Mouse (Mus musculus) heart, embryonic 10.5 days (tissue): ENCODE measurements at regions not wholly inside any gene's neighbourhood (a gene's known extent, or its start where the extent isn't known, plus 50 kb on each side); places are given as distances from the start of the nearest gene placed in this dataset.
"Not testable (repeated sequence)": the region's sequence is repeated elsewhere in the genome, so short reads cannot be mapped to it uniquely, and the experiment has no call there.

Experiments used
- DNase-seq: peaks from one replicate; pipeline ENCODE4 v3.0.0-alpha.2; 2017; ENCODE audit warnings: low spot score
- H3K27ac ChIP-seq: fragments of 300-500 bp; sonication (generic); 2 replicates; pipeline ENCODE4 v1.5.1; 2016; ENCODE audit warnings: mild to moderate bottlenecking
- H3K27me3 ChIP-seq: fragments of 300-500 bp; sonication (generic); 2 replicates; pipeline ENCODE4 v1.6.1; 2016; ENCODE audit warnings: mild to moderate bottlenecking; ENCODE audit not compliant: poor library complexity, insufficient read depth, severe bottlenecking
- H3K36me3 ChIP-seq: fragments of 300-500 bp; sonication (generic); 2 replicates; pipeline ENCODE4 v1.6.1; 2016; ENCODE audit warnings: mild to moderate bottlenecking, moderate library complexity
- H3K4me1 ChIP-seq: fragments of 300-500 bp; sonication (generic); 2 replicates; pipeline ENCODE4 v1.6.1; 2016; ENCODE audit warnings: mild to moderate bottlenecking
- H3K4me3 ChIP-seq: fragments of 300-500 bp; sonication (generic); 2 replicates; pipeline ENCODE4 v1.5.1; 2016; ENCODE audit warnings: mild to moderate bottlenecking, moderate library complexity
- H3K9me3 ChIP-seq: fragments of 300-500 bp; sonication (generic); 2 replicates; pipeline ENCODE4 v1.6.1; 2016; ENCODE audit warnings: mild to moderate bottlenecking, moderate library complexity
- WGBS: fragments of 180-500 bp; shearing (Covaris S2); methylation state at CpG from one replicate; pipeline ENCODE4 v1.1.7; 2016; 5-methylcytosine and 5-hydroxymethylcytosine counted together

- no peak for DNase-seq
- Histone ChIP-seq H3K4me1 (no peaks in the 10 kb centered on the region), H3K9me3 (no peaks in the 10 kb centered on the region), H3K4me3 (no peak overlapping the region), H3K36me3 (no peaks in the 10 kb centered on the region), H3K27ac (no peak overlapping the region), H3K27me3 (no peaks in the 10 kb centered on the region; the same call in 1 of the 2 replicates)
- 55% methylated on average over 14 of the region's 14 CpGs for WGBS
Observed at GRCm38 (mm10) chr15:93084967-93085617, 189.9 kb downstream of the Gxylt1 start.

DNA sequence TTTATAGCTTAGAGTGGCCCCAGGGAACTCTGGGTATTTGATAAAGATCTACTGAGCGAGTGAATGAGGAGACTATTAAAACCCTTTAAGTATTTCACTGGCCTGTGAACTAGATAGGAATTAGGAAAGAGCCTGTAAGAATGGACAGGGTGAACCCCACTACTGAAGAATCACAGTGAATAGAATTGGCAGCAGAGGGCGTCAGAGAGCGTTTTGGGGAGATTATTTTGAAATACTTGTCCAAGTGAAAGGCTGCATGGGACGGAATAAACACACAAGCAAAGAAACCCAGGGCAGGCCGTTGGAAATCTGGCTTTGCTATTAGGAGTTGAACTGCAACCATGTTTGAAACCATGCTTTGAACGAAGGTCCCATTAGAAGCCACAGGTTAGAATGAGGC, 200.9 kb downstream of the Gxylt1 start:
- Histone ChIP-seq H3K36me3 (no peaks in the 10 kb centered on the region), H3K4me3 (no peak overlapping the region), H3K9me3 (no peaks in the 10 kb centered on the region), H3K27me3 (no peaks in the 10 kb centered on the region), H3K4me1 (no peaks in the 10 kb centered on the region), H3K27ac (no peak overlapping the region)
- no peak for DNase-seq
- 58% methylated on average over 6 of the region's 6 CpGs for WGBS

GRCm38 (mm10) chr15:93062213-93063131, 212.5 kb downstream of the Gxylt1 start:
- Histone ChIP-seq H3K27me3 (no peaks in the 10 kb centered on the region), H3K4me3 (no peak overlapping the region), H3K4me1 (no peaks in the 10 kb centered on the region), H3K27ac (no peak overlapping the region), H3K36me3 (no peaks in the 10 kb centered on the region), H3K9me3 (no peaks in the 10 kb centered on the region)
- WGBS = 80% methylated on average over 10 of the region's 10 CpGs
- no peak for DNase-seq

DNA sequence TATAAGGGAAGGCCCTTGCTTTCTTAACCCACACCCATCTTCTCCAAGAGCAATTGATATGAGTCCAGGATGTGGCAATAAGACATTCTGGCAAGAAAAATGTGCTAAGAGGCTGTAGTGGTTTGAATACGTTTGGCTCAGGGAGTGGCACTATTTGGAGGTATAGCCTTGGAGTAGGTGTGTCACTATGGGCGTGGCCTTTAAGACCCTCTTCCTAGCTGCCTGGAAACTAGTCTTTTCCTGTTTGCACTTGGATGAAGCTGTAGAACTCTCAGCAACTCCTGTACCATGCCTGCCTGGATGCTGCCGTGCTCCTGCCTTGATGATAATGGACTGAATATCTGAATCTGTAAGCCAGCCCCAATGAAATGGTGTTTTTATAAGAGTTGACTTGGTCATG, 221.5 kb downstream of the Gxylt1 start:
- no peak for DNase-seq
- 79% methylated on average over 3 of the region's 3 CpGs for WGBS
- no peak overlapping the region for H3K27ac ChIP-seq
- no peaks in the 10 kb centered on the region for H3K27me3 ChIP-seq
- no peak overlapping the region for H3K4me3 ChIP-seq
- no peaks in the 10 kb centered on the region for H3K9me3 ChIP-seq
- no peaks in the 10 kb centered on the region for H3K4me1 ChIP-seq
- no peaks in the 10 kb centered on the region for H3K36me3 ChIP-seq

GRCm38 (mm10) chr15:93027185-93027584, 247.8 kb downstream of the Gxylt1 start:
- Histone ChIP-seq H3K27ac (no peak overlapping the region; the same call in 1 of the 2 replicates), H3K27me3 (no peaks in the 10 kb centered on the region), H3K4me3 (no peak overlapping the region), H3K36me3 (no peaks in the 10 kb centered on the region), H3K4me1 (peaks cover 26% of the 10 kb centered on the region), H3K9me3 (no peaks in the 10 kb centered on the region)
- no peak for DNase-seq
- WGBS = 49% methylated on average over 6 of the region's 6 CpGs

GRCm38 (mm10) chr15:93026456-93027078, 248.4 kb downstream of the Gxylt1 start:
- Histone ChIP-seq H3K4me1 (peaks cover 26% of the 10 kb centered on the region), H3K9me3 (no peaks in the 10 kb centered on the region), H3K27ac (peak overlapping the region; percentile 59), H3K27me3 (no peaks in the 10 kb centered on the region), H3K36me3 (no peaks in the 10 kb centered on the region), H3K4me3 (no peak overlapping the region)
- no peak for DNase-seq
- 41% methylated on average over 11 of the region's 11 CpGs for WGBS

GRCm38 (mm10) chr15:93025791-93026190, 249.2 kb downstream of the Gxylt1 start:
- Histone ChIP-seq H3K27me3 (no peaks in the 10 kb centered on the region), H3K4me1 (peaks cover 26% of the 10 kb centered on the region), H3K27ac (no peak overlapping the region), H3K9me3 (no peaks in the 10 kb centered on the region), H3K4me3 (no peak overlapping the region), H3K36me3 (no peaks in the 10 kb centered on the region)
- no peak for DNase-seq
- WGBS = 43% methylated on average over 9 of the region's 9 CpGs

GRCm38 (mm10) chr15:93024171-93024570, 250.8 kb downstream of the Gxylt1 start:
- Histone ChIP-seq H3K4me1 (peaks cover 26% of the 10 kb centered on the region), H3K36me3 (no peaks in the 10 kb centered on the region), H3K4me3 (no peak overlapping the region), H3K27me3 (no peaks in the 10 kb centered on the region), H3K27ac (no peak overlapping the region), H3K9me3 (no peaks in the 10 kb centered on the region)
- 31% methylated on average over 6 of the region's 6 CpGs for WGBS
- DNase-seq = no peak

DNA sequence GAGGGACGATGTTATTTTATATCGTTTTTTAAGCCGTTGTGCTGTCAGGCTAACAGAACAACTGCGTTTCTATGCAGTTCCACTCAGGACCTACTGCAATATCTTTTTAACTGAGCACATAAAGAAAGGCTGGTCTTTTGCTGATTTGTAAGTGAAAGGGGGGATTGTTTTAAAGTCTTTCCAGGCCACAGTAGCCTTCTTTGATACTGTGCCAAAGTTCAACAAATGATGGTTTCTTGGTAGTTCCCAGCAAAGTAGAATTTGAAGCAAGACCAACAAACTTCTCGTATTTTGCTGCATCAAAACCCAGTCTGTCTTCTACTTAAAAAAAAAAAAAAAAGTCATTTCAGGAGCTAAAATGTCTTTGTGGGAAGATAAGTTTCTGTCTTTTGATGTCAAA, 263.8 kb downstream of the Gxylt1 start:
- H3K4me1 ChIP-seq = peaks cover 12% of the 10 kb centered on the region
- 81% methylated on average over 5 of the region's 5 CpGs for WGBS
- H3K36me3 ChIP-seq = no peaks in the 10 kb centered on the region
- no peaks in the 10 kb centered on the region for H3K9me3 ChIP-seq
- H3K4me3 ChIP-seq = no peak overlapping the region
- no peak for DNase-seq
- no peak overlapping the region for H3K27ac ChIP-seq
- no peaks in the 10 kb centered on the region for H3K27me3 ChIP-seq

- H3K27ac ChIP-seq = no peak overlapping the region
- no peaks in the 10 kb centered on the region for H3K36me3 ChIP-seq
- WGBS = 33% methylated on average over 2 of the region's 2 CpGs
- H3K4me3 ChIP-seq = no peak overlapping the region
- H3K9me3 ChIP-seq = no peaks in the 10 kb centered on the region
- DNase-seq = no peak
- H3K27me3 ChIP-seq = no peaks in the 10 kb centered on the region
- peaks cover 18% of the 10 kb centered on the region for H3K4me1 ChIP-seq
Observed at GRCm38 (mm10) chr15:93010629-93011028, 264.4 kb downstream of the Gxylt1 start.

DNA sequence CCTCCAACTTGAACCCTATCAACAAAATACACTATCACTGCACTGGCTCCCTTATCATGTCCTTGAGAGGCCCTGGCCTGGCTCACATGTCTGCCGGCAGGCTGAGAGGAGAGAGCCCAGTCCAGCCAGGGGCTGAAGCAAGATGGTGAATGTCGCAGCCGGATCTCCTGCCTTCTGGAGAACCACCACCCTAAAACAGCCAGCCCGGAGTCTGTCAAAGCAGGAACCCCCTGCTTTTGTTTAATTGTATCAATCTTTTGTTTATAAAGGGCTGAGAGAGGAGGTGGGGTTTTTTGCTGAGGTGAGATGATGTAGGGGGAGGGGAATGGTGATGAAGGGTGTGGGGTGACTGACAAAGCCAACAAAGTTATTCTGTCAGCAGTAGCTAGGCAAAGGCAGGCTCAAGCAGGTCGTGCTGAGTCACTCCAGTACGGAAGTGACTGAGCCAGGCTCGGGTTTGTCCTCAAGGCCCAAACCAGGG, 269.2 kb downstream of the Gxylt1 start:
- H3K27ac ChIP-seq = peak overlapping the region; percentile 87
- no peaks in the 10 kb centered on the region for H3K36me3 ChIP-seq
- H3K9me3 ChIP-seq = no peaks in the 10 kb centered on the region
- WGBS = 11% methylated on average over 7 of the region's 7 CpGs
- DNase-seq = peak; percentile 89
- no peaks in the 10 kb centered on the region for H3K27me3 ChIP-seq
- H3K4me1 ChIP-seq = peaks cover 43% of the 10 kb centered on the region
- H3K4me3 ChIP-seq = peak overlapping the region; percentile 36

- peaks cover 41% of the 10 kb centered on the region for H3K4me1 ChIP-seq
- H3K9me3 ChIP-seq, H3K27me3 ChIP-seq, H3K4me3 ChIP-seq, H3K36me3 ChIP-seq: not testable (repeated sequence)
- 89% methylated on average over 5 of the region's 5 CpGs for WGBS
- peak overlapping the region; percentile 87; the same call in 1 of the 2 replicates for H3K27ac ChIP-seq
- DNase-seq = peak; percentile 66
Observed at GRCm38 (mm10) chr15:93005186-93005585, 269.8 kb downstream of the Gxylt1 start.

- H3K27ac ChIP-seq = no peak overlapping the region
- H3K4me1 ChIP-seq = peaks cover 41% of the 10 kb centered on the region
- no peaks in the 10 kb centered on the region for H3K36me3 ChIP-seq
- no peak overlapping the region for H3K4me3 ChIP-seq
- no peaks in the 10 kb centered on the region for H3K9me3 ChIP-seq
- 73% methylated on average over 7 of the region's 7 CpGs for WGBS
- DNase-seq = no peak
- H3K27me3 ChIP-seq = no peaks in the 10 kb centered on the region
Observed at GRCm38 (mm10) chr15:93004551-93004950, 270.4 kb downstream of the Gxylt1 start.
